Mouse (Mus musculus) forebrain, embryonic 14.5 days (tissue): ENCODE measurements at regions not wholly inside any gene's neighbourhood (a gene's known extent, or its start where the extent isn't known, plus 50 kb on each side); places are given as distances from the start of the nearest gene placed in this dataset.

Experiments used
- ATAC-seq: fragments of 200-750 bp; cut with Nextera tagmentation; 2 replicates; pipeline ENCODE4 v1.8.0; 2017; ENCODE audit warnings: mild to moderate bottlenecking, moderate library complexity
- DNase-seq: peaks from one replicate; pipeline ENCODE4 v3.0.0-alpha.2; 2015; ENCODE audit warnings: low spot score
- H3K27ac ChIP-seq: fragments of 300-500 bp; sonication (generic); 2 replicates; pipeline ENCODE4 v1.5.1; 2014; ENCODE audit warnings: low read depth, mild to moderate bottlenecking, control low read depth, low read length, moderate library complexity
- H3K27me3 ChIP-seq: fragments of 300-500 bp; sonication (generic); replicated peaks from 2 replicates; pipeline ENCODE4 v1.6.1; 2014; ENCODE audit warnings: low read length, control low read depth, mixed read lengths; ENCODE audit not compliant: control insufficient read depth, insufficient read depth
- H3K36me3 ChIP-seq: fragments of 300-500 bp; sonication (generic); 2 replicates; pipeline ENCODE4 v1.6.1; 2014; ENCODE audit warnings: low read length, control low read depth; ENCODE audit not compliant: control insufficient read depth, insufficient read depth
- H3K4me1 ChIP-seq: fragments of 300-500 bp; sonication (generic); 2 replicates; pipeline ENCODE4 v1.6.1; 2014; ENCODE audit warnings: antibody characterized with exemption, low read length, control low read depth; ENCODE audit not compliant: control insufficient read depth, insufficient read depth
- H3K4me2 ChIP-seq: fragments of 300-500 bp; sonication (generic); 2 replicates; pipeline ENCODE4 v1.6.1; 2014; ENCODE audit warnings: mild to moderate bottlenecking, control low read depth, low read length
- H3K4me3 ChIP-seq: fragments of 300-500 bp; sonication (generic); 2 replicates; pipeline ENCODE4 v1.5.1; 2014; ENCODE audit warnings: low read depth, low read length, control low read depth
- H3K9ac ChIP-seq: fragments of 300-500 bp; sonication (generic); 2 replicates; pipeline ENCODE4 v1.6.1; 2014; ENCODE audit warnings: mild to moderate bottlenecking, low read length, control low read depth, moderate library complexity
- H3K9me3 ChIP-seq: fragments of 300-500 bp; sonication (generic); replicated peaks from 2 replicates; pipeline ENCODE4 v1.6.1; 2016; ENCODE audit warnings: low read length, control low read depth, mixed read lengths; ENCODE audit not compliant: control insufficient read depth
- WGBS: fragments of 180-500 bp; shearing (Covaris S2); extraction: QIAGEN DNeasy Blood & Tissue Kit; methylation state at CpG from one replicate; pipeline ENCODE4 v1.1.7; 2014; 5-methylcytosine and 5-hydroxymethylcytosine counted together

GRCm38 (mm10) chr4:69898831-69899230 is 511.4 kb downstream of the Cdk5rap2 start:
- Histone ChIP-seq H3K27me3 (no peaks in the 10 kb centered on the region), H3K9me3 (no peaks in the 10 kb centered on the region), H3K4me2 (no peak overlapping the region), H3K36me3 (no peaks in the 10 kb centered on the region), H3K27ac (no peak overlapping the region), H3K9ac (no peak overlapping the region), H3K4me3 (no peak overlapping the region), H3K4me1 (no peaks in the 10 kb centered on the region)
- ATAC-seq, result no peak
- 62% methylated on average over 1 of the region's 1 CpGs for WGBS
- no peak for DNase-seq

- Histone ChIP-seq H3K9me3 (no peaks in the 10 kb centered on the region), H3K4me1 (no peaks in the 10 kb centered on the region), H3K27me3 (no peaks in the 10 kb centered on the region), H3K4me2 (no peak overlapping the region), H3K36me3 (no peaks in the 10 kb centered on the region), H3K4me3 (no peak overlapping the region), H3K9ac (no peak overlapping the region), H3K27ac (no peak overlapping the region)
- DNase-seq (no peak), ATAC-seq (no peak)
- 72% methylated on average over 1 of the region's 1 CpGs for WGBS
Observed at GRCm38 (mm10) chr4:69896111-69896510, 514.1 kb downstream of the Cdk5rap2 start.

DNA sequence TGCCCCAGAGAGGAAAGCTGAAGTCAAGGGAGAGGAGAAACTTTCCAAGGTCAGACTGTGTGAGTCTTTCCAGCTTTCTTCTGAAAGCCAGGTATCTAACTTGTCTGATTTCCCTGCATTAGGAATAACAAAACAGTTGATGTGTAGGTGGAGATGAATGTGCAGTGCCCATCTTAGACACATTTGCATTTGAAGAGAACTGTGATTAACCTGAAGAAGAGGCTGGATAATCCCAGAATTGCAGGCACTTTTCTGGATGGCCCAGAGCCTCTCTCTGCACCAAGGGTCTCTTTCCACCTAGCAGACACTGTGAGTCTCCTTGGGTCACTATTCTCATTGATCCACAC is 517.4 kb downstream of the Cdk5rap2 start:
- Histone ChIP-seq H3K9ac (no peak overlapping the region), H3K4me2 (no peak overlapping the region), H3K27me3 (no peaks in the 10 kb centered on the region), H3K4me3 (no peak overlapping the region), H3K27ac (no peak overlapping the region), H3K4me1 (peaks cover 3% of the 10 kb centered on the region; the same call in 1 of the 2 replicates), H3K36me3 (no peaks in the 10 kb centered on the region), H3K9me3 (no peaks in the 10 kb centered on the region)
- DNase-seq (no peak), ATAC-seq (no peak)

GRCm38 (mm10) chr4:69891898-69892828 is 518.1 kb downstream of the Cdk5rap2 start:
- Histone ChIP-seq H3K9ac (no peak overlapping the region), H3K4me1 (peaks cover 3% of the 10 kb centered on the region; the same call in 1 of the 2 replicates), H3K27ac (no peak overlapping the region), H3K4me2 (no peak overlapping the region), H3K4me3 (no peak overlapping the region), H3K36me3 (no peaks in the 10 kb centered on the region), H3K27me3 (no peaks in the 10 kb centered on the region), H3K9me3 (no peaks in the 10 kb centered on the region)
- ATAC-seq, result peak; percentile 31; the same call in 1 of the 2 replicates
- 24% methylated on average over 8 of the region's 8 CpGs for WGBS
- DNase-seq, result peak; percentile 19

DNA sequence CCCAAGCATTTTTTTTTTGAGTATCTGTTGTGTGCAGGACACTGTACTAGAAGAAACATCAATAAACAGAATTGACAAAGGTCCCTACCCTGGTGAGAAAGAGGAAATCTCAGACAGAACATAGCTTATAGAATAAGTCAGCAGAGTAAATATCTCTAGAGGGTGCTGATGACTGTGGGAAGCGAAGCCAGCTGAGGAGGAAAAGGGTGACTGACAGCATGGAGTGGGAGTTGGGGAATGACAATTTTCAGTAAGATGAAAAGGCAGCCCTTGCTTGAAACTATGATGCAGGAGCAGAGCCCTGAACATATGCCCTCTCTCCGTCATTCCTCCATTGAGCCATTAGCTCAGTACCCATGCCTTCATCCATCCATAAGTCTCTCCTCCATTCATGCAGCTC is 519.6 kb downstream of the Cdk5rap2 start:
- H3K27me3 ChIP-seq, result no peaks in the 10 kb centered on the region
- no peak overlapping the region for H3K4me3 ChIP-seq
- no peaks in the 10 kb centered on the region for H3K9me3 ChIP-seq
- H3K4me2 ChIP-seq, result no peak overlapping the region
- no peak overlapping the region for H3K9ac ChIP-seq
- DNase-seq (no peak), ATAC-seq (no peak)
- WGBS, result 53% methylated on average over 2 of the region's 2 CpGs
- H3K4me1 ChIP-seq, result peaks cover 3% of the 10 kb centered on the region; the same call in 1 of the 2 replicates
- H3K36me3 ChIP-seq, result no peaks in the 10 kb centered on the region
- no peak overlapping the region for H3K27ac ChIP-seq

DNA sequence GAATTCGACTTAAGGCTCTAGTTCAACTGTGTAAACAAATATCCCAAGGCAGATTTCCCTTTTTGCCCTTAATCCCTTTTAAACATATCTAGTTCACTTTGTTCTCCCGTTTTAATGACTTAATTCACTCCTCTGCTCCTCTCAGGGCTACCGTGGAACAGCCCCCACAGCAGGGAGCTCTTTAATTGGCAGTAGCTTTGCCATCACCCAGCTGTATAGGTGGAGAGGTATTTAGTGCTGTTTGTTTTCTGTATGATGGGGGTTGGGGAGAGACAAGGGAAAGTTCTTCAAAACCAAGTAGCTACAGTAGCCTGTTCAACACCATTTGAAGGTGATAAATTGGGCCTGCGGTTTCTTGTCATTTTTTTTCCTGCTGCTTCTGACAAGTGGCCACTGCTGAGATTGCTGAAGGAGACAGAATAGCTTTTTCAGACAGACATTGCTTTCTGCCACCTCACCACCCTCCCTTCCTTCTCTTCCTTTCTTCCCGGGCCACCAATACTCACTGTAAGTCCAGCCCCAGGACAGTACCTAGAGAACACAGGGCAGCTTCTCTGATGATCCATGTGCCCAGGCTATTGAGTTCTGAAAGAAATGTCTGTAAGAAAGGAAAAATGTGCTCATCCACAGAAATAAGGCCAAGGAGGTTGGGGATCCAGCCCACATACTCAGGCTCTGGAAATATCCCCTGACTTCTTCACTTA is 520.2 kb downstream of the Cdk5rap2 start:
- Histone ChIP-seq H3K4me2 (no peak overlapping the region), H3K4me1 (peaks cover 3% of the 10 kb centered on the region; the same call in 1 of the 2 replicates), H3K27me3 (no peaks in the 10 kb centered on the region), H3K9ac (no peak overlapping the region), H3K27ac (no peak overlapping the region), H3K36me3 (no peaks in the 10 kb centered on the region), H3K4me3 (no peak overlapping the region), H3K9me3 (no peaks in the 10 kb centered on the region)
- 6% methylated on average over 5 of the region's 5 CpGs for WGBS
- ATAC-seq (peak; percentile 83; the same call in 1 of the 2 replicates), DNase-seq (peak; percentile 56)

- Histone ChIP-seq H3K4me2 (no peak overlapping the region), H3K9ac (no peak overlapping the region), H3K4me3 (no peak overlapping the region), H3K27ac (no peak overlapping the region), H3K27me3 (no peaks in the 10 kb centered on the region), H3K36me3 (no peaks in the 10 kb centered on the region), H3K4me1 (no peaks in the 10 kb centered on the region), H3K9me3 (no peaks in the 10 kb centered on the region)
- DNase-seq (no peak), ATAC-seq (no peak)
- WGBS, result 52% methylated on average over 2 of the region's 2 CpGs
Observed at GRCm38 (mm10) chr4:69876734-69877133, 533.5 kb downstream of the Cdk5rap2 start.

DNA sequence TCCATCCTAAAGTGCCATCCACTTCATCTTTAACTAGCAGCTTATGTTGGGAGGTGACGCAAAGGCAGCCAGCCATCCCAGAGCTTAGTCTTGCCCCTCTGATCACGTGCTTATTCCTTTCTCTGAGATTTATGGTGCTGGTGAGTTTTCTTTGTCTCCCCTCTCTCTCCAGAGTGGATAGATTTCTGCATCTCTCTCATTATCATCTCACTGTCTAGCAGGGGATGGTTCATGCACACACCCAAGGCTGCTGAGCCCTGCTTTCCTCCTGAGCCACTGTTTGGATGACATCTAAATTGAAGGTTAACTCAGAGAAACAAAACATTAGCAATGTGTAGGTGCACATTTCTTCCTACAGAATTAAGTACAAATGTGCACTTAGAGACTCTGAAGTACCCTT is 539.6 kb downstream of the Cdk5rap2 start:
- Histone ChIP-seq H3K4me1 (no peaks in the 10 kb centered on the region), H3K9ac (no peak overlapping the region), H3K4me3 (no peak overlapping the region), H3K4me2 (no peak overlapping the region), H3K9me3 (no peaks in the 10 kb centered on the region), H3K27ac (no peak overlapping the region), H3K36me3 (no peaks in the 10 kb centered on the region), H3K27me3 (no peaks in the 10 kb centered on the region)
- 80% methylated on average over 2 of the region's 2 CpGs for WGBS
- no peak for DNase-seq
- ATAC-seq, result no peak

- Histone ChIP-seq H3K27me3 (no peaks in the 10 kb centered on the region), H3K9ac (no peak overlapping the region), H3K4me2 (no peak overlapping the region), H3K4me1 (no peaks in the 10 kb centered on the region), H3K9me3 (no peaks in the 10 kb centered on the region), H3K4me3 (no peak overlapping the region), H3K27ac (no peak overlapping the region), H3K36me3 (no peaks in the 10 kb centered on the region)
- WGBS, result 91% methylated on average over 13 of the region's 13 CpGs
- ATAC-seq (no peak), DNase-seq (no peak)
Observed at GRCm38 (mm10) chr4:69855001-69855400, 555.2 kb downstream of the Cdk5rap2 start.
